Mouse (Mus musculus) liver, embryonic 18 days (tissue): ENCODE results near the gene Olfr698. TPM values are rescaled to one million over a fixed set of nuclear protein-coding genes. Genes with fewer than 3 reads are reported as not detected.

Experiments
- polyA plus RNA-seq: library from polyadenylated mRNA; depleted of rRNA; stranded (reverse); fragments of >200 nt; gene quantifications from 2 replicates; pipeline ENCODE4 v1.2.3, GENCODE M21; 2012; rRNA removed

Gene Olfr698
- not detected in 2 replicates for polyA plus RNA-seq

DNA sequence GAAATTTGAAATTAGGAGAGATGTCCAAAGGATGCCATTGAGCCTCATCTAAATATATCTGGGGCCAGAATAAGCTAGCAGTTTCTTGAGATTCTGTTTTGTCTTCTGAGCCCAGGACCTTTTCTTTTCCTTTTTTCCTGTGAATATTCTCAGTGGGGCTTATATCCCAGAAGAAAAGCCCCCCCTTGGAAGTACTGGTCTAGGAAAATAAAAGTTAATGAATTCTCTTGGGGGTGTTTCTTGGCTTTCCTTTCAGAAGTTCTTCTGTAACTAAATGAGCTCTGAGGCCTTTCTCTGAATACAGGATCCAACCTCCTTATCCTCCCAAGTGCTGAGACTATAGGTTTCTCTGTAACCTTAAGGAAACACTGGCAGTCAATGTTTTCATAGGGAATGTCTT lies at the start of gene Olfr698:
Gene Olfr698 (minus strand): TSS at position 101 of the 400 bp plus-strand sequence.

DNA sequence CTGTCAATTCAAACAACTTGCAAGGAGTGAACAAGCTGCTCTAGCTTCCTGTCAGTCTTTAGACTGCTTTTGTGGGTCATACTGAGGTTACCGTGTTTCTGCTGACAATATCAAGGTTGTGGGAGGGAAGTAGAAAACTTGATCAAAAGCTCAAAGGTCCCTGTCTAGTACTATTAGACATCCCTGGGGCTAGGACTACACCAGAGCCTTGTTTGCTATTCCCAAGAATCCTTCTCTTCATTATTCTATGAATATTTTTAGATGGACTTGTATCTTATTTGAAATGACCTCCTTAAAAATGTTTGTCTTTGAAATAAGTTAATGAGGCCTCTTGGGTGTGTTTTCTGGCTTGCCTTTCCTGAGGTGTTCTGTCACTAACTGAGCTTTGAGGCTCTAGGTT lies 37.9 kb upstream of the Olfr698 start, which contains the start of gene Olfr699:
Gene Olfr699 (minus strand): TSS at position 101 of the 400 bp plus-strand sequence.

DNA sequence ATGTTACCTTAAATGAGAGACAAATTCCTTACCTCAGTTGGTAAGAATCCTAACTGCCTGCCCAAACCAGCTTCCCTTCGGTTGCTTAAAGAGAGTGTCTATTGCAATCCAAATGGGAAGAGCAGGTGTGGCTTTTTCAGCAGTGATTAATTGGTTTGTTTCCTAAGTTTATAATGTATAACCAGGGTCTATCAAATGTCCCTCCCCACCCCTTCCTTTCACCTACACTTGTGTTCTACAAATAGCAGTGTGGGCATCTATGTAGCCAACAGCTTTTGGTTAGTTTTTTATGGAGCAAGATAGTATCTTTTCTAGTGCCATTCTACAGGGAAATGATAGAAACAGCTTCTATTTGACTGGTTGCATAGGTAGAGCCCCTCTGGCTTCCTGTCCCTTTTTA lies 12.9 kb downstream of the Olfr698 start, which contains the start of gene Olfr697:
Gene Olfr697 (minus strand): TSS at position 101 of the 400 bp plus-strand sequence.

DNA sequence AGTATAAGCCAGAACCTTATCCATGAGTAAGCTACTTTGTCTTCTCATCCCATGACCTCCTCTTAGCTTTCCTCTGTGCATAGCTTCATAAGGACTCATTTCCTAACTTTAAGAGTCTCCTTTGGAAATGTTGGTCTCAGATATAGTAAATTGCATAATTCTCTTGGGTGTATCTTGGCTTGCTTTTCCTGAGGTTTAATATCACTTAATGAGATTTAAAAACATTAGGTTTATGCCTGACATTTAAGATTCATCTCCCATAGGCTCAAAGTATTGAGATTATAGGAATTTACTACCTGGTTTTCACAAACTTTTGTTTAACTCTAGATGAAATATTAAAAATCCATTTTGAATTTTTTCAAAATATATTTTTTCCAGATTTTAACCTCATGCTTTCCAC lies 38.9 kb downstream of the Olfr698 start, which contains the start of gene Olfr695:
Gene Olfr695 (minus strand): TSS at position 101 of the 400 bp plus-strand sequence.

Other genes with a start within 250 kb of the Olfr698 start
- gene Olfr693, start 74.8 kb downstream of the Olfr698 start, polyA plus RNA-seq = not detected in 2 replicates
- gene Olfr694, start 63.6 kb downstream of the Olfr698 start, polyA plus RNA-seq = not detected in 2 replicates
- gene Olfr695, start 39.0 kb downstream of the Olfr698 start, polyA plus RNA-seq = not detected in 2 replicates
- not detected in 2 replicates for gene Olfr697, start 13.0 kb downstream of the Olfr698 start, polyA plus RNA-seq
- gene Olfr699, start 37.8 kb upstream of the Olfr698 start, polyA plus RNA-seq = not detected in 2 replicates
- not detected in 2 replicates for gene Olfr700, start 53.4 kb upstream of the Olfr698 start, polyA plus RNA-seq
- gene Olfr701, start 58.7 kb upstream of the Olfr698 start, polyA plus RNA-seq = not detected in 2 replicates
- not detected in 2 replicates for gene Olfr702, start 78.5 kb upstream of the Olfr698 start, polyA plus RNA-seq
- not detected in 2 replicates for gene Olfr703, start 88.0 kb upstream of the Olfr698 start, polyA plus RNA-seq
- not detected in 2 replicates for gene Olfr704, start 107.8 kb upstream of the Olfr698 start, polyA plus RNA-seq
- not detected in 2 replicates for gene Olfr705, start 121.5 kb upstream of the Olfr698 start, polyA plus RNA-seq
- gene Olfr706, start 132.8 kb upstream of the Olfr698 start, polyA plus RNA-seq = not detected in 2 replicates
- not detected in 2 replicates for gene Olfr707, start 145.8 kb upstream of the Olfr698 start, polyA plus RNA-seq
- gene Olfr1532-ps1, start 152.6 kb upstream of the Olfr698 start, polyA plus RNA-seq = not detected in 2 replicates
- gene Olfr709-ps1, start 176.8 kb upstream of the Olfr698 start, polyA plus RNA-seq = not detected in 2 replicates
- not detected in 2 replicates for gene Olfr710, start 192.9 kb upstream of the Olfr698 start, polyA plus RNA-seq
- not detected in 2 replicates for gene Olfr6, start 208.5 kb upstream of the Olfr698 start, polyA plus RNA-seq
- gene Olfr711, start 220.1 kb upstream of the Olfr698 start, polyA plus RNA-seq = not detected in 2 replicates